Mouse (Mus musculus) embryonic fibroblast, embryonic 13.5 days (primary cell): Measurements from ENCODE around the gene Klrb1b.

ENCODE experiments used
- CTCF ChIP-seq: IDR thresholded peaks from 2 replicates; pipeline ENCODE4 v1.5.1; 2011; ENCODE audit warnings: mild to moderate bottlenecking, control low read depth, low read length, moderate library complexity, borderline replicate concordance; ENCODE audit not compliant: insufficient read depth
- POLR2A ChIP-seq: IDR thresholded peaks from 2 replicates; pipeline ENCODE4 v1.6.1; 2011; ENCODE audit warnings: low read depth, mild to moderate bottlenecking, control low read depth, low read length, moderate library complexity

- TF ChIP-seq CTCF (no peak), POLR2A (no peak)
These were observed 61.5 kb downstream of the Klrb1b start for GRCm38 (mm10) chr6:128764598-128764997.
